25 mouse cellular contexts compared by ENCODE assay signal in the genomic region with DNA sequence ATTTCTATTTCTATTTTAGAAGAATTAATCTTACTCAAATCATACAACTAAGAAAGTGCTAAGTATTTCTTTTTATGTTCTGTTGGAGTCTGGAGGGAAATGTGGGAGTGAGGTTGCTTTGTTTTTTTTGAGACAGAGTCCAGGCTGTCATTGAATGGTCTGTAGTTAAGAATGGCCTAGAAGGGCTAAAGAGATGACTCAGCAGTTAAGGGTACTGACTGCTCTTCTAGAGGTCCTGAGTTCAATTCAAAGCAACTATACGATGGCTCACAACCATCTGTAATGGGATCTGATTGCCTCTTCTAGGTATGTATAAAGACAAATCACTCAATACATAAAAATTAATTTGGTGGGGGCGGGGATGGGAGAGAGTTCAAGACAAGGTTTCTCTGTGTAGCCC. TPM values are rescaled to one million over a fixed set of nuclear protein-coding genes. Genes with fewer than 3 reads are reported as not detected.
DNase-seq lines count a peak whose midpoint lies in the region; ATAC-seq and TF ChIP-seq lines count a peak whose summit lies in the region.
"Had no signal": no experiment of that assay in that cellular context is flagged by ENCODE, and none has a peak within 500 bp of the region (broad histone marks: within the 10 kb centered on the region; RNA-seq: fewer than 3 reads in every experiment).

No protein-coding gene starts in this region.

- H3K27ac ChIP-seq in liver, embryonic 12.5 days, result peak overlapping the region; percentile 13; the same call in 1 of the 2 replicates
- no peak overlapping the region for H3K27ac ChIP-seq in liver, embryonic 11.5 days (ENCODE audit: low read depth, low read length)
- H3K27ac ChIP-seq in CH12.LX (ENCODE audit: insufficient read depth, low read depth) (no peak overlapping the region), ES-E14 (ENCODE audit: insufficient read depth, low read depth, low read length, poor library complexity, severe bottlenecking) (peak overlapping the region; percentile 16; the same call in 1 of the 2 replicates)
- H3K27ac ChIP-seq: embryonic facial prominence, embryonic 12.5 days; forebrain, embryonic 13.5 days; forebrain, embryonic 15.5 days had no signal

- no peak for DNase-seq in liver, embryonic 11.5 days (ENCODE audit: low spot score)
- DNase-seq in CH12.LX (ENCODE audit: extremely low read depth), result no peak
- DNase-seq in ES-E14 (ENCODE audit: low read depth, low spot score), result no peak
- DNase-seq in R1 (ENCODE audit: low read depth, low spot score), result peak; percentile 26
- DNase-seq in left cerebral cortex, adult 11 months (ENCODE audit: low spot score), result no peak
- no peak for DNase-seq in c-Kit-positive CD71-positive TER-119-positive erythroid progenitor cells, embryonic 14.5 days (ENCODE audit: low spot score)
- DNase-seq: adrenal gland, adult 2 months; adrenal gland, postnatal 10 days; adrenal gland, postnatal 25 days; cerebellum, adult 11-12 months; cerebellum, adult 2 months; cerebellum, adult 9-10 months; cerebellum, postnatal 14 days; cerebellum, postnatal 36 days; embryo, embryonic 11 days; forebrain, postnatal 0 days had no signal

- no peak for TF ChIP-seq CTCF in CH12.LX (conservative IDR thresholded peaks at IDR 0.05 in 1 of 2, IDR thresholded peaks at IDR 0.05 in 1 of 2; ENCODE audit: low read depth in 2 of 2, low read length in 2 of 2)

- no peak overlapping the region; the same call in 1 of the 2 replicates for H3K9ac ChIP-seq in liver, embryonic 12.5 days
- no peak overlapping the region for H3K9ac ChIP-seq in liver, embryonic 11.5 days (ENCODE audit: low read depth, low read length)
- no peak overlapping the region for H3K9ac ChIP-seq in CH12.LX (ENCODE audit: insufficient read depth, low read depth)
- no peak overlapping the region; the same call in 1 of the 2 replicates for H3K9ac ChIP-seq in ES-E14 (ENCODE audit: insufficient read depth, low read depth, low read length, poor library complexity, severe bottlenecking)
- H3K9ac ChIP-seq: embryonic facial prominence, embryonic 12.5 days; forebrain, embryonic 13.5 days; forebrain, embryonic 15.5 days; forebrain, postnatal 0 days had no signal

- no peak for TF ChIP-seq POLR2A in CH12.LX (IDR thresholded peaks at IDR 0.05; ENCODE audit: low read depth, low read length)

- ATAC-seq in liver, embryonic 12.5 days, result no peak
- ATAC-seq in liver, embryonic 11.5 days (replicated peaks; ENCODE audit: low FRiP score), result no peak
- ATAC-seq: forebrain, embryonic 13.5 days; forebrain, embryonic 15.5 days; forebrain, postnatal 0 days; Patski had no signal

- peaks cover 29% of the 10 kb centered on the region for H3K79me2 ChIP-seq in CH12.LX (replicated peaks; ENCODE audit: control insufficient read depth, extremely low read depth, insufficient read depth, poor library complexity, severe bottlenecking)

- H3K4me1 ChIP-seq in liver, embryonic 12.5 days, result peaks cover 51% of the 10 kb centered on the region
- H3K4me1 ChIP-seq in liver, embryonic 11.5 days (replicated peaks; ENCODE audit: control insufficient read depth, insufficient read depth, low read length), result peaks cover 15% of the 10 kb centered on the region
- peaks cover 0 to 32% of the 10 kb centered on the region in 2 experiments; a peak in 2 of 4 replicates for H3K4me1 ChIP-seq in CH12.LX (ENCODE audit: control insufficient read depth in 1 of 2, insufficient read depth in 2 of 2)
- H3K4me1 ChIP-seq in ES-E14 (ENCODE audit: control insufficient read depth in 2 of 2, insufficient read depth in 2 of 2, low read length in 2 of 2, poor library complexity in 1 of 2), result no peaks in the 10 kb centered on the region; a peak in 3 of 4 replicates

- no peak overlapping the region for H3K4me2 ChIP-seq in liver, embryonic 12.5 days
- no peak overlapping the region for H3K4me2 ChIP-seq in liver, embryonic 11.5 days
- H3K4me2 ChIP-seq in CH12.LX (ENCODE audit: insufficient read depth, low read depth, poor library complexity, severe bottlenecking), result no peak overlapping the region; the same call in 1 of the 2 replicates
- H3K4me2 ChIP-seq: embryonic facial prominence, embryonic 12.5 days; forebrain, embryonic 13.5 days; forebrain, embryonic 15.5 days had no signal

- no peaks in the 10 kb centered on the region for H3K27me3 ChIP-seq in liver, embryonic 12.5 days (replicated peaks)
- no peaks in the 10 kb centered on the region for H3K27me3 ChIP-seq in liver, embryonic 11.5 days (replicated peaks; ENCODE audit: control insufficient read depth, insufficient read depth, low read length)
- no peaks in the 10 kb centered on the region for H3K27me3 ChIP-seq in CH12.LX (replicated peaks)
- H3K27me3 ChIP-seq: embryonic facial prominence, embryonic 12.5 days; forebrain, embryonic 13.5 days; forebrain, embryonic 15.5 days; Patski had no signal

- no peak overlapping the region for H3K4me3 ChIP-seq in liver, embryonic 12.5 days
- H3K4me3 ChIP-seq in liver, embryonic 11.5 days (ENCODE audit: low read depth, low read length), result no peak overlapping the region
- H3K4me3 ChIP-seq in CH12.LX (replicated peaks in 1 of 3; ENCODE audit: low read depth in 2 of 3, low read length in 2 of 3, poor library complexity in 1 of 3), result no peak overlapping the region
- H3K4me3 ChIP-seq in ES-E14 (ENCODE audit: insufficient read depth in 1 of 2, low read depth in 1 of 2, low read length in 2 of 2, poor library complexity in 1 of 2, severe bottlenecking in 1 of 2), result no peak overlapping the region
- H3K4me3 ChIP-seq: embryonic facial prominence, embryonic 12.5 days; forebrain, embryonic 13.5 days; forebrain, embryonic 15.5 days had no signal

- H3K36me3 ChIP-seq in liver, embryonic 12.5 days, result peaks cover 44% of the 10 kb centered on the region
- peaks cover 3% of the 10 kb centered on the region; the same call in 1 of the 2 replicates for H3K36me3 ChIP-seq in liver, embryonic 11.5 days (ENCODE audit: control insufficient read depth, insufficient read depth, low read length)
- H3K36me3 ChIP-seq in CH12.LX (replicated peaks in 1 of 2; ENCODE audit: control insufficient read depth in 1 of 2, insufficient read depth in 1 of 2, low read length in 1 of 2) (peaks cover 3 to 36% of the 10 kb centered on the region in 2 experiments), ES-E14 (ENCODE audit: control insufficient read depth, insufficient read depth, low read length, poor library complexity, severe bottlenecking) (peaks cover under 1% of the 10 kb centered on the region; the same call in 1 of the 2 replicates)

- no peak for TF ChIP-seq RAD21 in CH12.LX (IDR thresholded peaks at IDR 0.05; ENCODE audit: low read depth, low read length)

- in situ Hi-C loops in CH12.LX (cut with MboI; ENCODE audit: low pct_ligation_motif_present, low pct_unique_long_range_greater_than_20kb, low sequenced_read_pairs), result no loop called here
- in situ Hi-C loops in ES-E14 (cut with MboI; ENCODE audit: low sequenced_read_pairs in 2 of 2, unreplicated experiment in 2 of 2), result no loop called here

- H3K9me3 ChIP-seq in liver, embryonic 12.5 days (replicated peaks), result no peaks in the 10 kb centered on the region
- no peaks in the 10 kb centered on the region for H3K9me3 ChIP-seq in liver, embryonic 11.5 days (ENCODE audit: control insufficient read depth, low read length)
- H3K9me3 ChIP-seq in CH12.LX (replicated peaks; ENCODE audit: low read length) (no peaks in the 10 kb centered on the region), ES-E14 (ENCODE audit: control insufficient read depth, insufficient read depth, low read depth, low read length) (no peaks in the 10 kb centered on the region)
- H3K9me3 ChIP-seq: embryonic facial prominence, embryonic 12.5 days; forebrain, embryonic 13.5 days; forebrain, embryonic 15.5 days had no signal

- dilution Hi-C loops in CH12.LX (cut with MboI; ENCODE audit: extremely low pct_ligation_motif_present, extremely low pct_unique_long_range_greater_than_20kb, low sequenced_read_pairs), result no loop called here

- 76% methylated on average over 2 of the region's 2 CpGs for WGBS in liver, embryonic 12.5 days (ENCODE audit: insufficient replicate concordance)
- 88% methylated on average over 2 of the region's 2 CpGs for WGBS in liver, embryonic 11.5 days

- no peak for TF ChIP-seq EP300 in CH12.LX (IDR thresholded peaks at IDR 0.05; ENCODE audit: low read length)

TF ChIP-seq in CH12.LX, 34 proteins besides CTCF, POLR2A, EP300 and RAD21 (continues in another document):
- TF ChIP-seq IRF4 (IDR thresholded peaks at IDR 0.05; ENCODE audit: low read depth, low read length) (no peak), MAX (IDR thresholded peaks at IDR 0.05; ENCODE audit: low read length) (no peak), MAFK (IDR thresholded peaks at IDR 0.05; ENCODE audit: insufficient replicate concordance, low read length) (peak; percentile 92), RCOR1 (conservative IDR thresholded peaks at IDR 0.05; ENCODE audit: low read depth, low read length) (no peak)

TF ChIP-seq in ES-E14, 5 proteins besides CTCF, POLR2A, EP300 and RAD21:
- TF ChIP-seq HCFC1 (IDR thresholded peaks at IDR 0.05; ENCODE audit: borderline replicate concordance, insufficient read depth, low read length), result no peak
- TF ChIP-seq MAFK (IDR thresholded peaks at IDR 0.05; ENCODE audit: insufficient read depth, low read depth, low read length), result peak; percentile 92
TF ChIP-seq in ES-E14: peak in this region for 1.

RNA-seq across cellular contexts. Expression of a gene that starts 3.3 kb away (rescaled TPM):
- polyA plus RNA-seq in liver, embryonic 12.5 days (2016; fragmentation: Nextera tagmentation; extraction: Ambion mirVana), result 170 and 171 TPM in 2 replicates
- polyA plus RNA-seq in liver, embryonic 11.5 days (2014; fragmentation: Nextera tagmentation; extraction: Ambion mirVana), result 225 and 249 TPM in 2 replicates
- total RNA-seq in CH12.LX (2012; rRNA removed), result 51.1 and 65.5 TPM in 2 replicates
- 156 and 179 TPM in 2 replicates for total RNA-seq in CH12.LX (2014; rRNA removed)
- 94.2 and 109 TPM in 2 replicates for polyA plus RNA-seq in CH12.LX (2012; ENCODE audit: insufficient read length, low read depth)
- 42.8 and 70.9 TPM in 2 replicates for total RNA-seq in ES-E14 (2012; rRNA removed)

RNA-seq across cellular contexts. Expression of a gene that starts 22.3 kb away (rescaled TPM):
- not detected in 2 replicates for polyA plus RNA-seq in liver, embryonic 12.5 days (2016; fragmentation: Nextera tagmentation; extraction: Ambion mirVana)
- not detected in 2 replicates for polyA plus RNA-seq in liver, embryonic 11.5 days (2014; fragmentation: Nextera tagmentation; extraction: Ambion mirVana)
- total RNA-seq in CH12.LX (2012; rRNA removed), result 0.04 TPM in 1 of 2 replicates, not detected in the other
- 0.04 TPM in 1 of 2 replicates, not detected in the other for total RNA-seq in CH12.LX (2014; rRNA removed)
- polyA plus RNA-seq in CH12.LX (2012; ENCODE audit: insufficient read length, low read depth), result not detected in 2 replicates
- 1.1 and 1.3 TPM in 2 replicates for total RNA-seq in ES-E14 (2012; rRNA removed)
- total RNA-seq: adrenal gland, postnatal 10 days; adrenal gland, postnatal 25 days; adrenal gland, postnatal 4 days; common myeloid progenitor, adult 5-6 weeks; forebrain, postnatal 0 days had no signal
- polyA plus RNA-seq: adrenal gland, adult 2 months; brain, embryonic 14.5 days; cerebellum, adult 2 months; embryonic facial prominence, embryonic 12.5 days; forebrain, embryonic 11.5 days; forebrain, embryonic 13.5 days; forebrain, embryonic 15.5 days; forebrain, postnatal 0 days had no signal

RNA-seq across cellular contexts. Expression of a gene that starts 26.4 kb away (rescaled TPM):
- 60.1 and 61.4 TPM in 2 replicates for polyA plus RNA-seq in liver, embryonic 12.5 days (2016; fragmentation: Nextera tagmentation; extraction: Ambion mirVana)
- polyA plus RNA-seq in liver, embryonic 11.5 days (2014; fragmentation: Nextera tagmentation; extraction: Ambion mirVana), result 95.3 and 95.6 TPM in 2 replicates
- total RNA-seq in CH12.LX (2012; rRNA removed) (54.3 and 67.5 TPM in 2 replicates), CH12.LX (2014; rRNA removed) (104 and 117 TPM in 2 replicates), ES-E14 (2012; rRNA removed) (63.6 and 68.9 TPM in 2 replicates)
- 88.1 and 89.7 TPM in 2 replicates for polyA plus RNA-seq in CH12.LX (2012; ENCODE audit: insufficient read length, low read depth)

Comparison
In these comparisons a context has a peak if more than half of its experiments do, and no peak if none do; other contexts are left out.
1. H3K27ac ChIP-seq: peak in liver, embryonic 12.5 days (single experiment) and ES-E14 (single experiment); none in liver, embryonic 11.5 days (single experiment) and CH12.LX (single experiment).